Mouse (Mus musculus) small intestine, adult 2 months (tissue): ENCODE measurements around the gene Msantd2.

ENCODE experiments used
- CTCF ChIP-seq: fragments of 200-500 bp; IDR thresholded peaks from 2 replicates; pipeline ENCODE4 v1.5.1; 2012; ENCODE audit warnings: low read depth, mild to moderate bottlenecking, control low read depth, inconsistent platforms, low read length, moderate library complexity, mixed read lengths; ENCODE audit not compliant: insufficient replicate concordance, insufficient read length; ENCODE audit errors: extremely low read depth
- POLR2A ChIP-seq: fragments of 200-500 bp; IDR thresholded peaks from 2 replicates; pipeline ENCODE4 v1.6.1; 2012; ENCODE audit warnings: low read depth, mild to moderate bottlenecking, control low read depth, inconsistent platforms, low read length, moderate library complexity

DNA sequence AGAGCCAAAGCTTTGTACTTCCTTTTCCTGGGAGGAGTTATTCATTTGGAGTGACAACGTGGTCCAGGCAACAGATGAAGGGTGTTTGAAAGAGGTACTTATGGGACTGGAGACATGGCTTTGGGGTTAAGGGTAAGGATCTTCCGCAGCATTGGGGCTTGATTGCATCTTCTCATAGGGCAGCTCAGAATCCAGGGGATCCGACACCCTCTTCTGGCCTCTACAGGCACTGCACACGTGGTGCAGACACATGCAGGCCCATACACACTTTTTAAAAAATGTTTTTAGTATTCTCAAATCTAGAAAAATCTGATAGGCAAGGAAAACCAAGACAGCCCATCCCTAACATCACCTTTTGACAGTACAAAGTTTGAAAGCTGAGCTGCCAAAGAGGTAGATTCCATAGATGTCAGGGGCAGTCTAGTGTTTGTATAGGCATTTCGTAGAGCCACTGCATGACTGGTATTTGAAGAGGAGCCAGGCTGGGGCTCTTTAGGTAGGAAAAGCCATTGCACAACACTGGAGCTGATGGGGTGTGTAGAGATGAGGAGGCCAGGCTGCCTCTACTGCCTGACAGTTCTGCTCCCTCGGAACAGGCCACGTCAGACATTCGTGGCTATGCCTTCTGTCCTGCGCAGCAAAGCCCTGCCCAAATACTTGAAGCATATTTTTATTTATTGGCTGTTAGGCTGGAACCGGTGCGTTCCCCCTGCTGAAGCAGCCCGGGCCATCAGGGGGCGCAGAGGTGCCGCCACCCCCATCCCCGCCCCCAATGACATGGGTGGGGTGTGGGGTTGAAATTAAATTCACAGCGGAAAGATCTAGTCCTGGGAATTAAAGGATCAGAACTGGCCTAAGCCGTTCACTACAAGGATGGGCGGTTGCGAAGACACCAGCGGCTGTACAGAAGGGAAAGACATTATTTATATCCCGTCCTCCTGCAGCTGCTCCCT is 37.6 kb downstream of the Msantd2 start:
- TF ChIP-seq CTCF, result peak; percentile 10; the same call in 1 of the 2 replicates
- TF ChIP-seq POLR2A, result no peak
